In the genomic region with DNA sequence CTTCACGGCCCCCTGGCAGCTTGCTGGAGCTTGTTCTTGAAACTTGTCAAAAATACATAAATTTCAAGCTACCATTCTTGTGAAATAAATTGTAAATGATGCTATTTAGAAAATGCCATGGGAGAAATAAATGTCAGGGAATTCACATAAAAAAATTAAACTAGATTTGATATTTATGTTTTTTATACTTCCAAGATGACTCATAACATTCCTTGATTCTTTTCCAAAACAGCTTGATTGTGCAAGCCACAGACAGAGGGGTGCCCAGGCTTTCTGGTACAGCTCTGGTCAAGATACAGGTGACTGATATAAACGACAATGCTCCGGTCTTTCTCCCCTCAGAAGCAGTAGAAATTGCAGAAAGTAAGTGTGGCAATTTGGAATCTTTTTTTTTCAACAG, we compare ENCODE assay signal across 22 mouse cellular contexts.
DNase-seq lines count a peak whose midpoint lies in the region; TF ChIP-seq lines count a peak whose summit lies in the region.
"Had no signal": no experiment of that assay in that cellular context is flagged by ENCODE, and none has a peak within 500 bp of the region (broad histone marks: within the 10 kb centered on the region; RNA-seq: fewer than 3 reads in every experiment).

No protein-coding gene starts in this region.

- DNase-seq in 3134 (ENCODE audit: extremely low read depth, insufficient read length, low spot score) (peak; percentile 37), 3T3-L1 (ENCODE audit: low read depth, low spot score) (peak; percentile 89), NIH3T3 (ENCODE audit: low read depth) (peak; percentile 36)
- no peak for DNase-seq in thymus, postnatal 10 days (ENCODE audit: low spot score in 2 of 2)
- no peak for DNase-seq in right cerebral cortex, postnatal 36 days (ENCODE audit: low spot score in 2 of 2)
- DNase-seq: adrenal gland, adult 8-10 months; B cell, adult 2 months; cerebellum, adult 18-20 months; cerebellum, adult 9-10 months; cerebellum, postnatal 14 days; gastrocnemius, postnatal 10 days; gastrocnemius, postnatal 36 days; heart, adult 2 months; heart, postnatal 14 days; heart, postnatal 4 days had no signal

- H3K27me3 ChIP-seq in myocyte (ENCODE audit: control insufficient read depth, insufficient read depth, insufficient read length) = no peaks in the 10 kb centered on the region
- H3K27me3 ChIP-seq: forebrain, embryonic 13.5 days; heart, embryonic 13.5 days; Patski had no signal

- H3K4me2 ChIP-seq in myocyte (ENCODE audit: low read depth) = no peak overlapping the region
- H3K4me2 ChIP-seq: forebrain, embryonic 13.5 days; heart, embryonic 13.5 days; hindbrain, embryonic 14.5 days had no signal

- no peaks in the 10 kb centered on the region for H3K79me2 ChIP-seq in myocyte (ENCODE audit: control insufficient read depth, insufficient read depth)

- H3K36me3 ChIP-seq in myocyte (ENCODE audit: control insufficient read depth, insufficient read depth) = no peaks in the 10 kb centered on the region
- H3K36me3 ChIP-seq: forebrain, embryonic 10.5 days; heart, embryonic 10.5 days; heart, embryonic 13.5 days had no signal

- H3ac ChIP-seq in myocyte (ENCODE audit: control insufficient read depth, insufficient read length) = no peak overlapping the region

- TF ChIP-seq POLR2A in myocyte (IDR thresholded peaks at IDR 0.05; ENCODE audit: insufficient read length, low read depth) = no peak

- no peak overlapping the region for H3K4me3 ChIP-seq in myocyte
- H3K4me3 ChIP-seq: forebrain, embryonic 10.5 days; forebrain, embryonic 13.5 days; heart, adult 2 months; heart, embryonic 10.5 days; heart, embryonic 13.5 days had no signal

TF ChIP-seq in myocyte, 11 proteins besides CTCF, POLR2A, EP300 and RAD21:
- TF ChIP-seq USF1 (IDR thresholded peaks at IDR 0.05; ENCODE audit: low read depth) = no peak
- peak; percentile 94 for TF ChIP-seq CEBPB (IDR thresholded peaks at IDR 0.05; ENCODE audit: insufficient read depth, poor library complexity, severe bottlenecking)

Comparison
In these comparisons a context has a peak if more than half of its experiments do, and no peak if none do; other contexts are left out.
1. DNase-seq: peak in 3134 (single experiment), 3T3-L1 (single experiment) and NIH3T3 (single experiment); none in thymus, postnatal 10 days (0 of 2) and right cerebral cortex, postnatal 36 days (0 of 2).